Mouse (Mus musculus) forebrain, embryonic 16.5 days (tissue): ENCODE measurements around the gene Setd2. TPM values are rescaled to one million over a fixed set of nuclear protein-coding genes. Genes with fewer than 3 reads are reported as not detected.

Source experiments
- ATAC-seq: fragments of 200-750 bp; cut with Nextera tagmentation; 2 replicates; pipeline ENCODE4 v1.8.0; 2017; ENCODE audit warnings: mild to moderate bottlenecking, moderate library complexity
- H3K27ac ChIP-seq: fragments of 300-500 bp; sonication (generic); 2 replicates; pipeline ENCODE4 v1.5.1; 2014; ENCODE audit warnings: low read length, control low read depth
- H3K27me3 ChIP-seq: fragments of 300-500 bp; sonication (generic); replicated peaks from 2 replicates; pipeline ENCODE4 v1.6.1; 2014; ENCODE audit warnings: low read length; ENCODE audit not compliant: control insufficient read depth, insufficient read depth
- H3K36me3 ChIP-seq: fragments of 300-500 bp; sonication (generic); 2 replicates; pipeline ENCODE4 v1.6.1; 2014; ENCODE audit not compliant: control insufficient read depth, insufficient read depth
- H3K4me1 ChIP-seq: fragments of 300-500 bp; sonication (generic); replicated peaks from 2 replicates; pipeline ENCODE4 v1.6.1; 2014; ENCODE audit warnings: low read length; ENCODE audit not compliant: control insufficient read depth, insufficient read depth
- H3K4me2 ChIP-seq: fragments of 300-500 bp; sonication (generic); 2 replicates; pipeline ENCODE4 v1.6.1; 2014; ENCODE audit warnings: mild to moderate bottlenecking, low read length, control low read depth
- H3K4me3 ChIP-seq: fragments of 300-500 bp; sonication (generic); replicated peaks from 2 replicates; pipeline ENCODE4 v1.5.1; 2014; ENCODE audit warnings: mild to moderate bottlenecking, low read length, control low read depth
- H3K9ac ChIP-seq: fragments of 300-500 bp; sonication (generic); replicated peaks from 2 replicates; pipeline ENCODE4 v1.6.1; 2014; ENCODE audit warnings: low read depth, low read length, control low read depth
- H3K9me3 ChIP-seq: fragments of 300-500 bp; sonication (generic); 2 replicates; pipeline ENCODE4 v1.6.1; 2016; ENCODE audit warnings: low read length; ENCODE audit not compliant: control insufficient read depth
- WGBS: fragments of 180-500 bp; shearing (Covaris S2); extraction: QIAGEN DNeasy Blood & Tissue Kit; methylation state at CpG from one replicate; pipeline ENCODE4 v1.1.7; 2014; 5-methylcytosine and 5-hydroxymethylcytosine counted together
- polyA plus RNA-seq: library from polyadenylated mRNA; unstranded; fragments of >200 nt; fragmentation: Nextera tagmentation; extraction: Ambion mirVana; gene quantifications from 2 replicates; pipeline ENCODE4 v1.2.1, GENCODE M21; 2015

The Setd2 gene
- polyA plus RNA-seq, 1 experiment from 2014 or later: 41.4 TPM

DNA sequence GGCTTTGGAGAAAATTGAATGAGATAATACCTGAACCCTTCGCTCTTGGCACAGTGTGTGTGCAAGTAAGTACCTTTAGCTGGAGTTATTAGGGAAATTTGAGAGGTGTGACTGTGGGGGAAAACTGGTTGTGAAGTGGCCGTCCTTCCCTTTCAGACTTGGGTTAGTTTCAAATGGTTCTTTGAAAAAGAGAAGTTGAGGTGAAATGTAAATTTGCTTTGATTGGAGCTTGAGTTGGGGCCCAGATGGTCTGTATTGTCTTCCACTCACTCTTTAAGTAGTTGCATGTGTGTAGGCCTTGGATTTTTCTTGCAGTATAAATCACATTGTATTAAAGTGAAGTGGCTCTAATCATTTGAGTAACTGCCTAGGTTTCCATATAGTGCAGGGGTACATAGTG is 2.7 kb downstream of the Setd2 start:
- WGBS: 59% methylated on average over 2 of the region's 2 CpGs
- H3K4me2 ChIP-seq: no peak overlapping the region
- no peaks in the 10 kb centered on the region for H3K9me3 ChIP-seq
- ATAC-seq: no peak
- no peak overlapping the region for H3K9ac ChIP-seq
- H3K36me3 ChIP-seq: no peaks in the 10 kb centered on the region
- H3K27me3 ChIP-seq: no peaks in the 10 kb centered on the region
- no peak overlapping the region for H3K27ac ChIP-seq
- H3K4me1 ChIP-seq: peaks cover 27% of the 10 kb centered on the region
- no peak overlapping the region for H3K4me3 ChIP-seq

DNA sequence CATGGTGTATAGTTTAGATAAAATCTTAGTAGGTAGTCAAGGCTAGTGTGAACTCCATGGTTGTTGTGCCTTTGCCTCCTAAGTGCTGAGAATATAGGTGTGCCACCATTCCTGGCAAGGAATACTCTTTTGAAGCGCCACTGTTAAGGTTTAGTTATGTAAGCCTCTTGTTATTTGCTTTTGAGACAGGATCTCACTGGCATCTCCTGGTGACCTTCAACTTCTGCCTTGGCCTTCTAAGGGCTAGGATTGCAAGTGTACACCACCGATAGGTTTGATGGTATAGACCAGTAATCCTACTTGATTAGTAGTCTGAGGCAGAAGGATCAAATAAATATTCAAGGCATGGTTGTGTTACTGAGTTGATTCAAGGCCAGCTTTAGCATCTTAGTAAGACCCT is 4.2 kb downstream of the Setd2 start:
- no peak overlapping the region for H3K27ac ChIP-seq
- no peak for ATAC-seq
- no peak overlapping the region for H3K9ac ChIP-seq
- no peak overlapping the region for H3K4me3 ChIP-seq
- H3K4me1 ChIP-seq: peaks cover 20% of the 10 kb centered on the region
- H3K27me3 ChIP-seq: no peaks in the 10 kb centered on the region
- 92% methylated on average over 2 of the region's 2 CpGs for WGBS
- no peak overlapping the region for H3K4me2 ChIP-seq
- H3K9me3 ChIP-seq: no peaks in the 10 kb centered on the region
- H3K36me3 ChIP-seq: no peaks in the 10 kb centered on the region

DNA sequence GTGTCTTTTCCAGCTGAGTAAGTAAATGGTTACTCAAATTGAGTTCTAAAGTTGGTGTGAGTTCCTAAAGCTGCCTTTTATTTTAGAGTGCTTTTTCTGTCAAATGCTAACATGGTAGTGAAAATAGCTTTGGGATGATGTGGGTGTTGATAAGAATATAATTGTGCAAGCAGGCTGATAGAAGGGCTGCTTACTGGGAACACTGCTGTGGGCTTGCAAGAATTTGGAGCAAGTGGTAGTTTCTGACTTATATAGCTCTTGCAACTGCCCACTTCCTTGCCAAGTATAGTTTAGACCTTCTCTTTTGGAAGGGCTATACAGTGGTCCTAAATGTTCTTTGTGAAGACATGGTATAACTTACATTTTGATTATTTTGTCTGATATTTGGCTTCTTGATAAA is 6.1 kb downstream of the Setd2 start:
- Histone ChIP-seq H3K4me3 (no peak overlapping the region), H3K4me2 (no peak overlapping the region), H3K4me1 (peaks cover 20% of the 10 kb centered on the region), H3K27ac (no peak overlapping the region), H3K36me3 (no peaks in the 10 kb centered on the region), H3K9me3 (no peaks in the 10 kb centered on the region), H3K27me3 (no peaks in the 10 kb centered on the region), H3K9ac (no peak overlapping the region)
- no peak for ATAC-seq

DNA sequence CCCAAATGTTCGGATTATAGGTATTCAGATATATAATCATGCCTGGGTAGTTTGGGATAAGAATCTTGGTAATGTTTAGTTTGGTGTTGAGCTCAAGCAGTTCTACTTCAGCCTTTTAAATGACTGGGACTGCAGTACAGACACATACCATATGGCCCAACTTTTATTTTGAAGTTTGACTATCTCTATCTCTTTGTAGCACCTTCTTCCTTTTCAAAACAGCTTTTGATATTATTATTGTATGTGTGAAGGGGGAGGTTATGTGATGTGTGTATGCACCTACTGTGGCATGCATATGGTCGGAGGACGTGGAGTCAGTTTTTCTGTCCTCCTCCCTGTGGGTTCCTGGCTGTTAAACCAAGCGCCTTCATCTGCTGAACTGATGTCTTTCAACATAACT is 9.6 kb downstream of the Setd2 start:
- no peak overlapping the region for H3K4me2 ChIP-seq
- WGBS: 85% methylated on average over 4 of the region's 4 CpGs
- no peak overlapping the region for H3K4me3 ChIP-seq
- ATAC-seq: no peak
- H3K9ac ChIP-seq: no peak overlapping the region
- H3K27me3 ChIP-seq: no peaks in the 10 kb centered on the region
- no peaks in the 10 kb centered on the region for H3K36me3 ChIP-seq
- no peak overlapping the region for H3K27ac ChIP-seq
- no peaks in the 10 kb centered on the region for H3K9me3 ChIP-seq
- H3K4me1 ChIP-seq: no peaks in the 10 kb centered on the region; the same call in 1 of the 2 replicates

- no peak for ATAC-seq
- no peaks in the 10 kb centered on the region for H3K27me3 ChIP-seq
- no peaks in the 10 kb centered on the region for H3K4me1 ChIP-seq
- H3K27ac ChIP-seq: no peak overlapping the region
- H3K36me3 ChIP-seq: peaks cover 43% of the 10 kb centered on the region
- WGBS: 97% methylated on average over 19 of the region's 19 CpGs
- no peaks in the 10 kb centered on the region for H3K9me3 ChIP-seq
- H3K4me2 ChIP-seq: no peak overlapping the region
- H3K4me3 ChIP-seq: no peak overlapping the region
- no peak overlapping the region for H3K9ac ChIP-seq
Observed at GRCm38 (mm10) chr9:110548261-110548660, 15.9 kb downstream of the Setd2 start.

DNA sequence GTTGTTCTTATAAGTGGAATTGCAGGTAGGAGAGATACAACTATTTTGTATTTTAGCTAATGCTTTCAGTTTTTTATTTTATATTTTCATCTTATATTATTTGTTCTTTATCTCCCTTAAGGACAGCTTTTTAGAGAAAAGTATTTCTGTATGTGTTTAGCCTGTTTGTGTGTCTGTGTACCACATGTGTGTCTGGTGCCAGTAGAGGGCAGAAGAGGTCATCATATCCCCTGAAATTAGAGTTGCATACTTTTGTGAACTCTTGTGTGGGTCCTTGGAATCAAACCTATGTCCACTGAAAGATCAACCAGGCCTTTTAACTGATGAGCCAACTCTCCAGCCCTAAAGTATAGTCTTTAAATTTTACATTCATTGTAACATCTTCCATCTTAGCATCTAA is 35.9 kb downstream of the Setd2 start:
- H3K4me1 ChIP-seq: no peaks in the 10 kb centered on the region
- H3K4me2 ChIP-seq: no peak overlapping the region
- H3K9ac ChIP-seq: no peak overlapping the region
- no peak overlapping the region for H3K27ac ChIP-seq
- no peaks in the 10 kb centered on the region for H3K27me3 ChIP-seq
- no peaks in the 10 kb centered on the region for H3K9me3 ChIP-seq
- no peak overlapping the region for H3K4me3 ChIP-seq
- H3K36me3 ChIP-seq: peaks cover 21% of the 10 kb centered on the region
- no peak for ATAC-seq

DNA sequence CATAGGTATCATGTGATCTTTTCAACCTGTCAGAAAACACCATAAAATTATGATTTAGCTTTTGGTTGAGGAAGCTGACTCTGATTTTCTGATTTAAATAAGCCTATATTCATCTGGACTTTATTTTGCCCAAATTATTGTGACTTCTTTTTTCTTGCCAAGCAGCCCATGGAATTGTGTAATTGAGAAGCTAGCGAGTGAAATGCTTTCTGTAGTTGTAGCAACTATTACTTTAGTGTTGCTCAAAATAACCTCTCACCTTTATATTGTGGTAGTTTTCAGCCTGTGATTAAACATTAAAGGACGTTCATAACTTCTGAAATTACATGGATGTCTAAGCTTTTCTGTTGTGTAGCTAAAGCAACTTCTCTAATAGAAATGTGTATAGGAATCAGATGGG is 49.8 kb downstream of the Setd2 start:
- Histone ChIP-seq H3K4me2 (no peak overlapping the region), H3K36me3 (0 out of 2 replicates have a peak, but pooled peaks cover 3% of the 10 kb centered on the region), H3K27me3 (no peaks in the 10 kb centered on the region), H3K4me3 (no peak overlapping the region), H3K4me1 (no peaks in the 10 kb centered on the region), H3K9me3 (no peaks in the 10 kb centered on the region), H3K27ac (no peak overlapping the region), H3K9ac (no peak overlapping the region)
- no peak for ATAC-seq
- WGBS: 84% methylated on average over 2 of the region's 2 CpGs

DNA sequence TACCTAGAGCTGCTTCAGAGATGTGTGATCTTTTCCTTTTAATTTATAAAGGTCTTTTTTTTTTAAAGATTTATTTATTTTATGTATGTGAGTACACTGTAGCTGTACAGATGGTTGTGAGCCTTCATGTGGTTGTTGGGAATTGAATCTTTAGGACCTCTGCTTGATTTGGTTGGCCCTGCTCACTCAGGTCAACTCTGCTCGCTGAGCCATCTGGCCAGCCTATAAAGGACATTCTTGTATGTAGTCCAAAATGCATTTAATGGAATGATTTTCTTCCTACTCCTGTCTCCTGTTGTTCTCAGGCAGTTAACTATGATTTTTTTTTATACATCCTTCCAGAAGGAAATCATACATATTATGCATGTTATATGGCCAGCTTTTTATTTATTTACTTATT is 51.1 kb downstream of the Setd2 start:
- no peak overlapping the region for H3K4me3 ChIP-seq
- no peak overlapping the region for H3K9ac ChIP-seq
- no peak overlapping the region for H3K27ac ChIP-seq
- H3K36me3 ChIP-seq: peaks cover 4% of the 10 kb centered on the region; the same call in 1 of the 2 replicates
- no peaks in the 10 kb centered on the region for H3K27me3 ChIP-seq
- H3K9me3 ChIP-seq: no peaks in the 10 kb centered on the region
- H3K4me2 ChIP-seq: no peak overlapping the region
- ATAC-seq: no peak
- 84% methylated on average over 1 of the region's 1 CpGs for WGBS
- H3K4me1 ChIP-seq: no peaks in the 10 kb centered on the region

DNA sequence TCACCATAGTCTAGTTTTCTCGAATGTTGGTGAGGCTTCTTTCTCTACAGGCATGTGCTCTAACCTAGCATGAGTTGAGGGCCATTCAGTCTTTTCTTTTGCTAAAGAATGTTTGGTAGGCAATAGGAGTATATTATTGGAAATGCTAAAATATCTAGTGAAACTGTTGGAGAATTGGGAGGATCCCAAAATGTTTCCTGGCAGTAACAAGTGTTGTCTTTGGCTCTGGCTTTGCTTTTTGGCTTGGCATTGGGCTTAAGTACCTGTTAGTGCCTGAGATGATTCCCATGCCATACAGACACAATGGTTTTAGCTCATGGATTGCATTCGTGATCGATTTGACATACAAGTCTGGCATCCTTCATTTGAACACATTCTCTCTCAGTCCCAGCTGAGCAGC is 79.1 kb downstream of the Setd2 start:
- Histone ChIP-seq H3K27ac (no peak overlapping the region), H3K4me1 (no peaks in the 10 kb centered on the region), H3K36me3 (0 out of 2 replicates have a peak, but pooled peaks cover 6% of the 10 kb centered on the region), H3K4me2 (no peak overlapping the region), H3K4me3 (no peak overlapping the region), H3K9ac (no peak overlapping the region), H3K27me3 (no peaks in the 10 kb centered on the region), H3K9me3 (no peaks in the 10 kb centered on the region)
- no peak for ATAC-seq
- 86% methylated on average over 3 of the region's 3 CpGs for WGBS

- no peak overlapping the region for H3K4me2 ChIP-seq
- H3K9ac ChIP-seq: no peak overlapping the region
- no peak overlapping the region for H3K27ac ChIP-seq
- WGBS: 75% methylated on average over 3 of the region's 3 CpGs
- no peaks in the 10 kb centered on the region for H3K9me3 ChIP-seq
- H3K4me1 ChIP-seq: no peaks in the 10 kb centered on the region
- peaks cover 17% of the 10 kb centered on the region for H3K36me3 ChIP-seq
- H3K27me3 ChIP-seq: no peaks in the 10 kb centered on the region
- no peak overlapping the region for H3K4me3 ChIP-seq
- ATAC-seq: no peak
Observed at GRCm38 (mm10) chr9:110617081-110617480, 84.7 kb downstream of the Setd2 start.
